Mouse (Mus musculus): ENCODE measurements around the gene Ogdh. TPM values are rescaled to one million over a fixed set of nuclear protein-coding genes. Genes with fewer than 3 reads are reported as not detected.

Gene Ogdh
- polyA plus RNA-seq, 1 experiment from 2014 or later: 92.5 TPM

DNA sequence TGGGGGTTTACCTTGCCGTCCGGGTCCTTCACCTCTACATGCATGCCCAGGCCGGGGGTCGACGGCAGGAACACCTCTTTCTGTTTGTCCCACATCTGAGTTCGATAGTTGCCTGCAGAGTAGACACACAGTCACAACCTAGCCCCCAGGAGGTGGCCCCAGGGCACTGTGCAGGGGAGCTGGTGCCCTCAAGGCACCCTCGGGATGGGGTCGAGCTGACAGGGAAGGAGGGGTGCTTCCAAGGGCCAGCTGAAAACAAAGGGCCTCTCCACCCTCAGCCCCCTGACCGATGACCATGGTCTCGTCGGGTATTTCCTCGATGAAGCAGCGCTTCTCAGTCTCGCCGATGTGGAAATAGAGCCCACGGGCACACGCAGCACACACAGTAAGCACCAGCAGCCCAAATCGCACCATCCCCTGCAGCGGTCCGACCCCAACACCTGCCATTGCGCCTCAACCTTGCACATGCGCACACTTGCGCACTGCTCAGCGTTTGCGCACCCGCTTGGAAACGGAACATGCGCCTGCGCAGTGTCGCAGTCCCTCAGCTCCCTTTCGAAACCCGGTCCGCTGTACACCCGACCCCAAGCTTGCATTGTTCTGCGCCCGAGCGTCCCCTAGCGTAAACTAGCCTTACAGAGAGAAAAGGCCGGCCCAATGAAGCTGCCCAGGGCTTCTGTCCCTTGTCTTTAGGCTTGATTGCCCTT is 16.9 kb upstream of the Ogdh start, which contains the start of gene Tmed4:
TSS of gene Tmed4 (minus strand) at position 484 of the 707 bp plus-strand sequence.
- peak within 1 kb of the TSS; percentile 95 for H3K4me2 ChIP-seq (replicated peaks)
- WGBS: under 1% methylated on average over 39 of the region's 39 CpGs
- ATAC-seq: peak; percentile 96
- peak within 1 kb of the TSS; percentile 98 for H3K4me3 ChIP-seq (replicated peaks)
- H3K9me3 ChIP-seq: no peaks in the 10 kb centered on the region
- H3K27me3 ChIP-seq: no peaks in the 10 kb centered on the region
- H3K4me1 ChIP-seq (replicated peaks): peaks cover 32% of the 10 kb centered on the region
- H3K9ac ChIP-seq (replicated peaks): peak within 1 kb of the TSS; percentile 98
- peak within 1 kb of the TSS; percentile 92 for H3K27ac ChIP-seq
- H3K36me3 ChIP-seq: peaks cover 30% of the 10 kb centered on the region

DNA sequence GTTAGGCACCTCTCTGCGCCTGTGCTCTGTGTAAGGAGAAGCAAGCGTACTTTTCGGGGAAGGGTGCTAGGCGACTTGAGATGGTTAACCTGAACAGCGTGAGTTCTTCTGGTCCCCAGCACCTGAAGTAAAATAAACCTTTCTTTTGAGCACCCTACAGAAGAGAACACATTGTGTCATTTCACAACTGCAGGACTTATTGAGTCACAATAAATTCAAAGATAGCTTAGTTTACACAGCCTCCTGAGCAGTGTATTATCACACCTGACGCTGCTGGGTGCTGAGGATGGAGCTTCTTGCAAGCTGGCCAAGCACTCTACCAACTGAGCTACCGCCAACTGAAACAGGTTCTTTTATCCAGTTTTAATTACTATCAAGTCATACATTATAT is 16.3 kb upstream of the Ogdh start:
- Histone ChIP-seq H3K9me3 (no peaks in the 10 kb centered on the region), H3K27ac (peak overlapping the region; percentile 92), H3K4me3 (replicated peaks) (peak overlapping the region; percentile 98), H3K27me3 (no peaks in the 10 kb centered on the region), H3K9ac (replicated peaks) (peak overlapping the region; percentile 98), H3K4me2 (replicated peaks) (peak overlapping the region; percentile 95), H3K36me3 (peaks cover 27% of the 10 kb centered on the region), H3K4me1 (replicated peaks) (peaks cover 32% of the 10 kb centered on the region)
- no peak; the same call in 1 of the 2 replicates for ATAC-seq
- WGBS: 23% methylated on average over 7 of the region's 7 CpGs

DNA sequence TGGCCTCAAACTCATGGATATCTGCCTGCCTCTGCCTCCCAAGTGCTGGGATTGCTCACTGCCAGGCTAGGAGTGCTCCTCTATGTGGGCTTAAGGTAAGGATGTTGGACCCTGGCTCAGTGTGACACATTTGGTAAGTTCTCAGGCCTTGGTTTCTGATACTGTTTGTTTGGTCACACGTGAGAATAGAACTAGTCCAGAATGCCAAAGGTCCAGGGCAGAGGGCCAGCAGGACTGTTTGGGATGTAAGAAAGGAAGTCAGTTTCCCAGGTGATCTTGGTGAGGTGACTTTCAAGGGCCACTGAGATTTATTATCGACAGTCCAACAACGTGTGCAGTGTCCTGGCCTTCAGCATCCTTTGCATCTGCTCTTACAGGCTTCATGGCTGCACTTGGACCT is 15.0 kb upstream of the Ogdh start:
- H3K4me2 ChIP-seq (replicated peaks): no peak overlapping the region
- no peak overlapping the region for H3K9ac ChIP-seq (replicated peaks)
- no peaks in the 10 kb centered on the region for H3K27me3 ChIP-seq
- H3K9me3 ChIP-seq: no peaks in the 10 kb centered on the region
- peaks cover 14% of the 10 kb centered on the region for H3K36me3 ChIP-seq
- WGBS: 83% methylated on average over 3 of the region's 3 CpGs
- no peak overlapping the region for H3K4me3 ChIP-seq (replicated peaks)
- peaks cover 32% of the 10 kb centered on the region for H3K4me1 ChIP-seq (replicated peaks)
- H3K27ac ChIP-seq: no peak overlapping the region
- no peak for ATAC-seq

DNA sequence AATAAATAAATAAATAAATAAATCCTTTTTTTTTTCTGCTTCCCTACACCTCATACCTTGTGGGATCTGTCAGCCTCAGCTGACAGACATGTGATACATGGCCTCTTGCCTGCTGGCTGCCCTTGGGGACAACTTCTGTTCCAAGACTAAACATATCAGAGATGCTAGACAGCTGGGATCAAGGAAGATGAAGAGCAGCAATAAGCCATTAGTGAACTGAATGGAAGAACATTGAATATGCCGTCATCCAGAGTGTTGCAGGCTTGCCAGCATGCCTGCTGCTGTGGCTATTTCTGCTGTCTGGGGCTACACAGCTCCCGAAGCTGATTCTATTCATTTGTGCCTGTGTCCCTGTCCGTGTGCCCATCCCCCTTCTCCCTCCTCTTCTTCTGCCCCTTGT is 8.5 kb upstream of the Ogdh start:
- Histone ChIP-seq H3K4me3 (replicated peaks) (no peak overlapping the region), H3K27ac (no peak overlapping the region), H3K9me3 (no peaks in the 10 kb centered on the region), H3K36me3 (no peaks in the 10 kb centered on the region), H3K4me1 (replicated peaks) (no peaks in the 10 kb centered on the region), H3K4me2 (replicated peaks) (no peak overlapping the region), H3K27me3 (peaks cover 4% of the 10 kb centered on the region; the same call in 1 of the 2 replicates), H3K9ac (replicated peaks) (no peak overlapping the region)
- ATAC-seq: no peak
- WGBS: 82% methylated on average over 3 of the region's 3 CpGs

DNA sequence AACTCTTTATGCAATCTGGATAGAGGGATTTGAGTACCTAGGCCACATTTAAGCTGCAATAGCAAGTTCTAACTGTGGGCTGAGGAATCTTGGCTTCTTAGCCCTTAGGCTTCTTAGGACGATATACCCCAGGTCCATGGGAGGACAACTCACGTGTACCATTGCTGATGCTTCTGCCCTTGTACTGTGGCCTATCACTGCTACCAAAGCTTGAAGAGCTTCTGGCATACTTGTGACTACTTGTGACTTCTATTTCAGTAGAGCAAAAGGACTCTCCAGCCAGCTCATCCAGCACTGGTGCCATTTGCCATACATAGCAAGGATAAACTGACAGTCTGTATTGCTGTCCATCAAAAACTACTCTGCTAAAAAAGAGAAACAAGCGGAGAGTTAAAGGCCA is 1.3 kb upstream of the Ogdh start:
- H3K4me2 ChIP-seq (replicated peaks): no peak overlapping the region
- peaks cover 11% of the 10 kb centered on the region for H3K4me1 ChIP-seq (replicated peaks)
- ATAC-seq: no peak
- H3K27ac ChIP-seq: no peak overlapping the region
- H3K9me3 ChIP-seq: no peaks in the 10 kb centered on the region
- 94% methylated on average over 3 of the region's 3 CpGs for WGBS
- no peak overlapping the region for H3K9ac ChIP-seq (replicated peaks)
- H3K27me3 ChIP-seq: peaks cover 4% of the 10 kb centered on the region; the same call in 1 of the 2 replicates
- H3K36me3 ChIP-seq: no peaks in the 10 kb centered on the region
- no peak overlapping the region for H3K4me3 ChIP-seq (replicated peaks)

DNA sequence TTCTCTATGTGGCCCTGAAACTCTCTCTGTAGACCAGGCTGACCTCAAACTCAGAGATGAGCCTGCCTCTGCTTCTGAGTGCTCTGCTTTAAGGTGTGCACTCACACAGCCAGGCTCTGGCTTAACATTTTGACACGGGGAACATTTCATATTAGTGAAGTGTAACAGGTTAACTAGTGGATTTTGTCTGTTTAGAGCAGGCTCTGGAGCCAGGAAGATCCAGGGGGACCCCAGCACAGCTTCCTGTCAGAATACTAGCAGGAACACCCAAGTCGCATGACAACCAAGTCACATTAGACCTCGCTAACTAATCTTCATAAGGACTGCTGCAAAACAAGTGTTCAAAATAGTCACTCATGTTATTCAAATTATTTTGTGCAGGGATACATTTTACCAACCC is 550 bp upstream of the Ogdh start:
- H3K4me2 ChIP-seq (replicated peaks): peak overlapping the region; percentile 62
- peak overlapping the region; percentile 85; the same call in 1 of the 2 replicates for H3K27ac ChIP-seq
- no peaks in the 10 kb centered on the region for H3K9me3 ChIP-seq
- H3K4me3 ChIP-seq (replicated peaks): peak overlapping the region; percentile 70
- H3K9ac ChIP-seq (replicated peaks): peak overlapping the region; percentile 75
- no peaks in the 10 kb centered on the region for H3K36me3 ChIP-seq
- ATAC-seq: no peak
- H3K27me3 ChIP-seq: peaks cover 3% of the 10 kb centered on the region; the same call in 1 of the 2 replicates
- H3K4me1 ChIP-seq (replicated peaks): peaks cover 11% of the 10 kb centered on the region
- WGBS: 24% methylated on average over 3 of the region's 3 CpGs

DNA sequence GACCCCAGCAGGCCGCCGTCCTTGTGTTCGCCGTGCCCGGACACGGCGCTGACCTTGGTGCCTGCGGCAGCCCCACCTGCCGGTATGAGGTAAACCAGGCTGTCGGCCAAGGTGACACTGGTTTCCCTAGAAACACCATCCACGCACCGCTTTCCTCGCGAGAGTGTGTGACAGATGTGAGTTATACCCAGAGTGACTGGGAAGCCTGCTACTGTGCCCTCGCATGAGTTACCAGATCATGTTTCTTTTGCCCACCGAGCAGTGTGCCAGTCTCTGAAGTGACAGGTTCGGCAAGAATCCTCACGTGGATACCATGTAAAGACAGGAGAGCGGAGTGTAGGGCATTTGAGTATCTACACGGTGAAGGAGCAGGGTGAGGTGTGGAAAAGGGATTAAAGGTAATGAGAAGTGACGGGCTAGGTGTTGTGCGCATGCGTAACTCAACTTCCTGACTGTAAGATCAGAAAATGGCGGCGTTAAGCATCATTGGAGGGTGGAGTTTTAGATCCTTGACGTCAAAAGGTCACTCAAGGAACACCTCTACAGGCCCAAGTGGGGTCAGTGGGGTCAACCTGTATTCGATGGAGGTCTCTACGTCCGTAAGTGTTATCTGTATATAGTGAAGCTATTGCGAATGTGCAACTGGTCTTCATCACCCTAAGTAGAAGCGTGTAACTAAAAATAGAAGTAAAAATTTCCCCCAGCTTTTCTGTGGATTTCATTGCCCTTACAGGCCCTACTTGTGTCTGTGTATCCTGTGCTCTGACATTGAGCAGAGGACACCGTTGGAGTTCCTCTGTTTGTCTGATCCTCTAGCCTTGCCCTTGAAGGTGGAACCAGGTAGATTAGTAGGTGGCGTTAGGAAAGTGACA is 919 bp downstream of the Ogdh start:
- Histone ChIP-seq H3K4me3 (replicated peaks) (peak overlapping the region; percentile 70), H3K4me1 (replicated peaks) (peaks cover 11% of the 10 kb centered on the region), H3K4me2 (replicated peaks) (peak overlapping the region; percentile 62), H3K36me3 (peaks cover 5% of the 10 kb centered on the region), H3K9ac (replicated peaks) (peak overlapping the region; percentile 75), H3K27me3 (no peaks in the 10 kb centered on the region), H3K27ac (peak overlapping the region; percentile 85), H3K9me3 (no peaks in the 10 kb centered on the region)
- WGBS: 19% methylated on average over 33 of the region's 33 CpGs
- ATAC-seq: peak; percentile 70; the same call in 1 of the 2 replicates

DNA sequence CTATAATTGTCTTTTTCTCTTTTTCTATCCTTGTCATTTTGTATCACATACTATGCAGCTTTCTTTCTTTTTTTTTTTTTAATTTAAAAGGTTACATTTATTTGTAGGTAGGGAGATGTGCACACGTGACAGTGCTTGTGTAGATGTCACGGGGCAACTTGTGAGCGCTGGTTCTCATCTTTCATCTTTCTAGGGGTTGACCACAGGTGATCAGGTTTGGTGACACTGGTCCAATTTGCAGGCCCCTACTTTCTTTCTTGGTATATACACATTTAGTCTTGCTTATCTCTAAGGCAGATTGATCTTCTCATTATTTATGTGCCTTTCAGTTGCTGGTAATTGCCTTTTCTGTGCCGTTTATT is 1.5 kb downstream of the Ogdh start:
- no peak overlapping the region for H3K9ac ChIP-seq (replicated peaks)
- peak overlapping the region; percentile 62 for H3K4me2 ChIP-seq (replicated peaks)
- no peaks in the 10 kb centered on the region for H3K27me3 ChIP-seq
- H3K4me1 ChIP-seq (replicated peaks): peaks cover 11% of the 10 kb centered on the region
- peak overlapping the region; percentile 70 for H3K4me3 ChIP-seq (replicated peaks)
- ATAC-seq: no peak
- no peaks in the 10 kb centered on the region for H3K9me3 ChIP-seq
- H3K27ac ChIP-seq: no peak overlapping the region
- H3K36me3 ChIP-seq: peaks cover 11% of the 10 kb centered on the region
- WGBS: 96% methylated on average over 4 of the region's 4 CpGs

DNA sequence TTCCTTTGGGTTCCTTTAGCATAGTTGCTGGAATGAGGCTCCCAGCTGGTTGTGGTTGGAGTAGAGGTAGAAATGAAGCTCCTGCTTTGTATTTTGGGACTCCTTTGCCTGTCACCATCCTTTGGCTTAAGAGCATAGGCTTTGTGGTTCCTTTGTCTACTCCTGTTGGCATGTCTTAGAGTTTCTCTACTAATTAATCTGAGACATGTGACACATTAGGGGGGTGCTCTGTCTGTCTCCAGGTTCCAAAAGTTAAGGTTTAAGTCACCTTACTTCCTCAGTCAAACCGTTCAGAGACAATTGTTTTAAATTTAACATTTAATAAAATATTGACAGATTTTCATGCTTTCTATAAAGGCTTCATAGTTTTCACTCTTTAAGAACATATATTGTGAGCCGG is 2.2 kb downstream of the Ogdh start:
- Histone ChIP-seq H3K36me3 (peaks cover 18% of the 10 kb centered on the region), H3K27me3 (no peaks in the 10 kb centered on the region), H3K4me2 (replicated peaks) (no peak overlapping the region), H3K27ac (no peak overlapping the region), H3K9ac (replicated peaks) (no peak overlapping the region), H3K4me1 (replicated peaks) (peaks cover 11% of the 10 kb centered on the region), H3K9me3 (no peaks in the 10 kb centered on the region), H3K4me3 (replicated peaks) (no peak overlapping the region)
- ATAC-seq: no peak
- whole genome bisulfite sequencing: 97% methylated on average over 2 of the region's 2 CpGs

DNA sequence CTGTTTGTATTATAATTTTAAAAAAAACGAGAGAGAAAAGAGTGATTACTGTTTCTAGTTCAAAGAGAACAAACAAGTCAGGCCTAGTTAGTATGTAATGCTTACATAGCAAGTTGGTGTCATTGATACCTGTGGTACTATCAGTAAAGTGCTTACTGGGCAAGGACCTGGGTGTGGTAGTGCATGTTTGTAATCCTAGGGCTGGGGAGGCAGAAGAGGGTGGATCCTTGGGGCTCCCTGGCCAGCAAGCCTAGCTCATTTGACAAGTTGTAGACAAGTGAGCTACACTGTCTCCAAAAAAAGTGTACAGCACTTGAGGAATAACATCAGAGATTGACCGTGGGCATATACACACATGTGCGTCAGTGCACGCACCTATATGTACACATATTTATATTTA is 3.2 kb downstream of the Ogdh start:
- peaks cover 27% of the 10 kb centered on the region for H3K36me3 ChIP-seq
- no peaks in the 10 kb centered on the region for H3K27me3 ChIP-seq
- no peak overlapping the region for H3K9ac ChIP-seq (replicated peaks)
- H3K4me3 ChIP-seq (replicated peaks): no peak overlapping the region
- H3K9me3 ChIP-seq: no peaks in the 10 kb centered on the region
- no peak for ATAC-seq
- peaks cover 11% of the 10 kb centered on the region for H3K4me1 ChIP-seq (replicated peaks)
- no peak overlapping the region for H3K4me2 ChIP-seq (replicated peaks)
- 96% methylated on average over 4 of the region's 4 CpGs for WGBS
- H3K27ac ChIP-seq: no peak overlapping the region

DNA sequence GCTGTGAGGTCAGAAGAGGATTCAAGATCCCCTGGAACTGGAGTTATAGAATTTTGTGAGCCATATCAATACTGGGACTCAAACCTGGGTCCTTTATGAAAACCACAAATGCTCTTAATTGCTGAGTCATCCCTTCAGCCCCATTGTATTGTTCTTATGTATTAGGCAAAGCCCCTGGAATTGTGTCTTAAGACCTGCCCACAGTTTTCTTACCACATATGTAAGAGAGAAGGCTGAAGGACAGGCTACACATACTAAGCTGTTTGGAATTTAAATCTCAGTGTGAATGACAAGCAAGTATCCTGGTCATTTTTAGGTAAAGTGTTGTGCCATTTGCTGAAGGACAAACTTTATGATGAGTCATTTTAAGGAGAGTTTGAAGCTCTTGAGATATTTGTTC is 4.6 kb downstream of the Ogdh start:
- H3K9ac ChIP-seq (replicated peaks): no peak overlapping the region
- H3K27ac ChIP-seq: no peak overlapping the region
- no peaks in the 10 kb centered on the region for H3K9me3 ChIP-seq

DNA sequence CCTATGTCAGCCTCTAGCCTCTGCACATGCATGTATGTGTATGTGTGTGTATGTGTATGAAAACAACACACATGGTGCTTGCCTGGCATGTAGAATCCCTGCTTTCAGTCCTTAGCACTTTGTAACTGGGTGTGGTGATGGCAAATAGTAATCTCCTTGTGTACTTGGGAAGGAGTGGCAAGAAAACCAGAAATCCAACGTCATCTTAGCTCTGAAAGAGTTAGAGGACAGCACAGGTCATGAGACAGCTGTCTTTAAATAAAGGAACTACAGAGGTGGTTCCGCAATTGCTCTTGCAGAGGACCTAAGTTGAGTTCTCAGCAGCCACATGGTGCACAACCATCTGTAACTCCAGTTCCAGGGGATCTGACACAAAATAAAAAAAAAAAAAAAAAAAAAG is 8.0 kb downstream of the Ogdh start:
- 91% methylated on average over 2 of the region's 2 CpGs for WGBS
- Histone ChIP-seq H3K27me3 (no peaks in the 10 kb centered on the region), H3K27ac (no peak overlapping the region), H3K4me3 (replicated peaks) (no peak overlapping the region), H3K9me3 (no peaks in the 10 kb centered on the region), H3K4me1 (replicated peaks) (no peaks in the 10 kb centered on the region), H3K4me2 (replicated peaks) (no peak overlapping the region), H3K36me3 (peaks cover 61% of the 10 kb centered on the region), H3K9ac (replicated peaks) (no peak overlapping the region)
- ATAC-seq: no peak

More for the DNA sequence above, 4.6 kb downstream of the Ogdh start:
- ATAC-seq: no peak
- H3K4me1 ChIP-seq (replicated peaks): peaks cover 8% of the 10 kb centered on the region
- H3K36me3 ChIP-seq: peaks cover 40% of the 10 kb centered on the region
- H3K4me2 ChIP-seq (replicated peaks): no peak overlapping the region
- H3K27me3 ChIP-seq: no peaks in the 10 kb centered on the region
- H3K4me3 ChIP-seq (replicated peaks): no peak overlapping the region

Measured in midbrain, embryonic 13.5 days (tissue).